Mouse (Mus musculus): ENCODE measurements around the gene Rubcn. TPM values are rescaled to one million over a fixed set of nuclear protein-coding genes. Genes with fewer than 3 reads are reported as not detected.
"Not testable (repeated sequence)": the region's sequence is repeated elsewhere in the genome, so short reads cannot be mapped to it uniquely, and the experiment has no call there.

Gene Rubcn
- 10 to 100 TPM; 30.4 to 40.8 TPM for total RNA-seq (2021)

- intact Hi-C loops (cut with DNase I), result loop anchor here (2.0 to 5.0 kb wide), 3 partner anchors 23 to 180 kb away; no protein-coding TSS in a partner anchor
- peak; percentile 96 to 97 for DNase-seq
These were observed at the start of gene Rubcn, which contains the start of gene Fyttd1 for GRCm38 (mm10) chr16:32877343-32878156. TSS of gene Rubcn (minus strand) at chr16:32877766. TSS of gene Fyttd1 (plus strand) at chr16:32877500.

- intact Hi-C loops (cut with DNase I), result no loop called here
- no peak for DNase-seq
These were observed 49.5 kb upstream of the Rubcn start for GRCm38 (mm10) chr16:32927044-32927443.

- DNase-seq; intact Hi-C loops (cut with DNase I): not testable (repeated sequence)
These were observed 49.1 kb upstream of the Rubcn start for GRCm38 (mm10) chr16:32926629-32927028.

- DNase-seq, result no peak
- intact Hi-C loops (cut with DNase I), result no loop called here
These were observed 37.9 kb upstream of the Rubcn start for GRCm38 (mm10) chr16:32915292-32916068.

- intact Hi-C loops (cut with DNase I), result no loop called here
- DNase-seq, result peak; percentile 97 to 98
These were observed 36.6 kb upstream of the Rubcn start, which contains the start of gene Lrch3 for GRCm38 (mm10) chr16:32913937-32914881. TSS of gene Lrch3 (plus strand) at chr16:32914100.

GRCm38 (mm10) chr16:32913212-32913611, 35.6 kb upstream of the Rubcn start:
- DNase-seq, result no peak
- intact Hi-C loops (cut with DNase I), result no loop called here

- no peak for DNase-seq
These were observed 29.2 kb upstream of the Rubcn start for GRCm38 (mm10) chr16:32906727-32907126.

GRCm38 (mm10) chr16:32906186-32906585, 28.6 kb upstream of the Rubcn start:
- DNase-seq, result no peak
- intact Hi-C loops (cut with DNase I), result no loop called here

More at GRCm38 (mm10) chr16:32906727-32907126, 29.2 kb upstream of the Rubcn start:
- intact Hi-C loops (cut with DNase I), result no loop called here

- intact Hi-C loops (cut with DNase I), result no loop called here
- DNase-seq, result no peak
These were observed 24.5 kb upstream of the Rubcn start for GRCm38 (mm10) chr16:32902051-32902428.

GRCm38 (mm10) chr16:32901360-32902050, 23.9 kb upstream of the Rubcn start:
- no peak for DNase-seq

GRCm38 (mm10) chr16:32896126-32896525, 18.6 kb upstream of the Rubcn start:
- intact Hi-C loops (cut with DNase I), result no loop called here
- no peak for DNase-seq

More at GRCm38 (mm10) chr16:32901360-32902050, 23.9 kb upstream of the Rubcn start:
- intact Hi-C loops (cut with DNase I), result no loop called here

GRCm38 (mm10) chr16:32889881-32890280, 12.3 kb upstream of the Rubcn start:
- intact Hi-C loops (cut with DNase I), result no loop called here
- no peak for DNase-seq

GRCm38 (mm10) chr16:32887996-32888395, 10.4 kb upstream of the Rubcn start:
- no peak for DNase-seq
- intact Hi-C loops (cut with DNase I), result no loop called here

GRCm38 (mm10) chr16:32881538-32881937, 4.0 kb upstream of the Rubcn start:
- intact Hi-C loops (cut with DNase I), result no loop called here
- no peak for DNase-seq

GRCm38 (mm10) chr16:32878972-32879926, 1.7 kb upstream of the Rubcn start:
- intact Hi-C loops (cut with DNase I), result loop anchor here (2.0 to 5.0 kb wide), 2 partner anchors 64 to 182 kb away; no protein-coding TSS in a partner anchor
- DNase-seq, result no peak

GRCm38 (mm10) chr16:32878157-32878598, 612 bp upstream of the Rubcn start:
- intact Hi-C loops (cut with DNase I), result loop anchor here (2.0 to 5.0 kb wide), 2 partner anchors 63 to 181 kb away; no protein-coding TSS in a partner anchor
- peak in 1 of 2 experiments; percentile 40 for DNase-seq

- DNase-seq, result no peak
- intact Hi-C loops (cut with DNase I), result loop anchor here (2.0 to 5.0 kb wide), 2 partner anchors 22 to 180 kb away; no protein-coding TSS in a partner anchor
These were observed 735 bp downstream of the Rubcn start for GRCm38 (mm10) chr16:32876831-32877230.

- intact Hi-C loops (cut with DNase I), result loop anchor here (2.0 to 5.0 kb wide), 2 partner anchors 21 to 179 kb away; no protein-coding TSS in a partner anchor
These were observed 1.7 kb downstream of the Rubcn start for GRCm38 (mm10) chr16:32875847-32876246.

More at GRCm38 (mm10) chr16:32875847-32876246, 1.7 kb downstream of the Rubcn start:
- DNase-seq, result no peak

All from heart, postnatal 10 days (tissue).